Mouse (Mus musculus): ENCODE measurements around the gene Zfp462.

- TF ChIP-seq CTCF (IDR thresholded peaks at IDR 0.05; ENCODE audit: low read depth, low read length): no peak
- no peak for TF ChIP-seq TAL1 (conservative IDR thresholded peaks at IDR 0.05; ENCODE audit: low read depth, low read length)
- TF ChIP-seq GATA1 (IDR thresholded peaks at IDR 0.05; ENCODE audit: borderline replicate concordance, low read length): no peak
- no peak for TF ChIP-seq POLR2AphosphoS5 (IDR thresholded peaks at IDR 0.05; ENCODE audit: insufficient replicate concordance, low read depth, low read length)
- TF ChIP-seq GATA2 (IDR thresholded peaks at IDR 0.05; ENCODE audit: borderline replicate concordance, low read depth, low read length): no peak
These were observed 41.8 kb downstream of the Zfp462 start for GRCm38 (mm10) chr4:54986671-54987070.

Data from G1E (cell line).